Mouse (Mus musculus) embryonic fibroblast, embryonic 13.5 days (primary cell): ENCODE data around the gene Acsm4. TPM values are rescaled to one million over a fixed set of nuclear protein-coding genes. Genes with fewer than 3 reads are reported as not detected.

Source experiments
- H3K27ac ChIP-seq: 2 replicates; pipeline ENCODE4 v1.5.1; 2012; ENCODE audit warnings: low read length, control low read depth, inconsistent platforms; ENCODE audit not compliant: insufficient read depth
- H3K4me1 ChIP-seq: 2 replicates; pipeline ENCODE4 v1.6.1; 2011; ENCODE audit warnings: low read length; ENCODE audit not compliant: control insufficient read depth, insufficient read depth
- H3K4me3 ChIP-seq: 2 replicates; pipeline ENCODE4 v1.5.1; 2011; ENCODE audit warnings: mild to moderate bottlenecking, control low read depth, low read length; ENCODE audit not compliant: insufficient read depth
- CTCF ChIP-seq: IDR thresholded peaks from 2 replicates; pipeline ENCODE4 v1.5.1; 2011; ENCODE audit warnings: mild to moderate bottlenecking, control low read depth, low read length, moderate library complexity, borderline replicate concordance; ENCODE audit not compliant: insufficient read depth
- POLR2A ChIP-seq: IDR thresholded peaks from 2 replicates; pipeline ENCODE4 v1.6.1; 2011; ENCODE audit warnings: low read depth, mild to moderate bottlenecking, control low read depth, low read length, moderate library complexity
- polyA plus RNA-seq: library from polyadenylated mRNA; stranded (reverse); fragments of >200 nt; gene quantifications from 2 replicates; pipeline ENCODE4 v1.2.4, GENCODE M21; 2011; ENCODE audit warnings: low read depth; ENCODE audit not compliant: missing spikeins, insufficient read length

The Acsm4 gene
- polyA plus RNA-seq = not detected in 2 replicates

DNA sequence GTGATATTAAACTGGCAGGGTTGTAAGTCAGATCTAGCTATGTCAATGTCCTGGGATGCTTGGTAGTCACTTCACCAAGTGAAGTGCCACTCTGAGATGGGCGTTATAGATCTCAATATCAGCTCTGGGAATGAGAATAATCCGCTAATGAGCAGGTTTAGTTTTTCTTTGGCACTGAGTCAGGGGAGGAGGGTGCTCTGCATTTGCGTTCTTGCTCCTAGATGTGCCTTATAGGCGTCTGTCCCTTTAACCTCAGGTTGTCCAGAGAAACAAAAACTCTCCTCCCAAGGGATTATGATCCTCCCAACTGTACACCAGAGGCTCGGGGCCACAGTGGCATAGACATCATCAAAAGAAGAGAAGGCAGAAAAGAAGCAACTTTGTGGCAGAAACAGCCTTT lies at the start of gene Acsm4:
TSS of gene Acsm4 (plus strand) at position 301 of the 400 bp plus-strand sequence.
- Histone ChIP-seq H3K4me3 (no peak within 1 kb of the TSS), H3K27ac (no peak within 1 kb of the TSS), H3K4me1 (no peaks in the 10 kb centered on the region)
- TF ChIP-seq CTCF = no peak
- no peak for TF ChIP-seq POLR2A

DNA sequence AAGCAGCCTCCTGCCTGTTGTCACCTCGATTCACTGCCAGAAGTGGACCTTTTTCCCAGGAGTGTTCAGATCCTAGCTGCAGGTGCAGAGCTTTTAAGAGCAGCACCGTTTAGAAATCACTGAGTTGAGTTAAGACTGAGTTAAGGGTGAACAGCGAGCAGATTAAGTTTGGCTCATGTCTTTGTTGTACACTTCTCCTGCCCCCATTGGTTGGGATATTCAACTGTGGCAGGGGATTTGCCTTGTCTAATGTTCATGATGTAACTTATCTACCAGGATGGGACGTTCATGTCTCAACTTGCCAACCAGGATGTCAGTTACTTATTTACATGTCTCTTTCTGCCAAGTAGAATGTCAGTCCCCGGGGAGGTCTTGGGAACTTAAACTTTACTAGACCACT lies 47.5 kb upstream of the Acsm4 start:
- Histone ChIP-seq H3K27ac (no peak overlapping the region), H3K4me3 (no peak overlapping the region), H3K4me1 (no peaks in the 10 kb centered on the region)
- TF ChIP-seq POLR2A (no peak), CTCF (no peak)

DNA sequence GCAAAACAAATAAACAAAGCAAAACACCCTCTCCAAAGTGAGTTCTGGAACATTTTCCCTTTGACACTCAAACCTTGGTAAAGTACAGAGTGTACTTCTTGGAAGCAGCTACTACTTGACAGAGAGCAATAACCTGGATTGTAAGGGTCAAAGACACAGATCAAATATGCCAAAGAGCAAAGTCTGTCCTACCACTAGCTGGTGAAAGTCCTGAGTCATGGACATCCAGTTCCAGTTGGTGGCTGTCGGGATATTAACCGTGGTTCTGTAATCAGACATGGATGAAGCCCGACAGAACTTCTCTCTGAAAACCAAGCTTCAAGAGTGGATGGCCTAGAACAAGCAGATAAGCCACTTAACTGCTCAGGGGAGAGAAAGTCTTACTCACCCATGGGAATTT lies 21.9 kb upstream of the Acsm4 start:
- Histone ChIP-seq H3K4me3 (no peak overlapping the region), H3K4me1 (no peaks in the 10 kb centered on the region), H3K27ac (no peak overlapping the region)
- TF ChIP-seq CTCF (no peak), POLR2A (no peak)

DNA sequence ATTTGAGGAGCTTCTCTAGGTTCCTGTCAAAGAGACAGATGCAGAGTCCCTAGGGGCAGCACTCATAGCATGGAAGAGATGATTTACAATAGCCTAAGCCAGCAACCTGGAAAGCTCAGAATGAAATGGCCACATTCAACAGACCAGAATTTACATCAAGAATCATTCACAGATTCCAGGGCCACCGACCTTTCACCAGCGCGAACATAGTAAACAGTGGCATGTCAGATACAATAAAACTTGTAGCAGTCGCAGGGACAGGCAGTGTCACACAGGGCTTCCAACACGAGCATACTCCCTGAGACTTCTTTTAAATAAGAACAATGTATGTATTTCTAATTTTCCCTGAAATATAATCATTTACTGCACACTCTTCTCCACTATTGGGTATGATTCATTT lies 19.4 kb upstream of the Acsm4 start:
- H3K4me1 ChIP-seq = no peaks in the 10 kb centered on the region
- TF ChIP-seq POLR2A (no peak), CTCF (no peak)
- no peak overlapping the region for H3K27ac ChIP-seq
- H3K4me3 ChIP-seq = no peak overlapping the region

DNA sequence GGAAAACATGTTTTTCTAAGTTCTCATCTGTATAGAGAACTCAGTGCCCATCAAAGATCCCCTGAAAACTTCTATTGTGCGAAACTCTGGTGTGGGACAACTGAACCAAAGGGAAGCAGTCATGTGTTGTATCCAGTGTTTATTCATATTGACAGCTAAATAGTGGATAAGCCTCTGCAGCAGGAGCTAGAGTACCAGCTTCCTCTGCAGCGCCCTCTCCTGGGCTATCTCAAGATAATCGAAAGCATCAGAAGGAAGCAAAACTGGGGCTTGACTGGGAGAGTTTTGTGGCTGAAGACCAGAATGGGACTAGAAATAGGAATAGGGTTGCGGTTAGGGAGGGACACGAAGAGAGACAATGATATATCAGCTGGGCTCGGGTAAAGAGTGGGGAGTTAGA lies 18.9 kb upstream of the Acsm4 start:
- Histone ChIP-seq H3K4me1 (no peaks in the 10 kb centered on the region), H3K4me3 (no peak overlapping the region)
- TF ChIP-seq POLR2A (no peak), CTCF (no peak)

DNA sequence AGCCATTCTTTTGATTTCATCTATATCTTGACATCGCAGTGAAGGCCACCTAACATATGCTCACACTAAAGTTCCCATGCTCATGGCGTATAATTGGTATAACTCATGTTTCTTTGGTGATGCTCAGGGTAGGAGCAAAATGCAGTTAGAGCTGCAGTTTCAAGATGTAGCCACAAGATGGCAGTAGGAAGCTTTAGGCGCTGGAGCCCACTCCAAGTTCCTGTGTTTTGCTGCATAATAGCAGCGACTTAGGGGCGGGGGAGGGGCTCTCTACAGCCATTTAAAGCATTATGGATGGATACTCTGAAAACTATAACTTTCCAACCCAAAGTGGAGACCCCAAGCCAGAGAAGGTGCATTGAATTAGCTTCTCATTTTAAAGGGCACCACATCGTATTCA lies 16.4 kb upstream of the Acsm4 start:
- no peak for TF ChIP-seq POLR2A
- peak; percentile 49; the same call in 1 of the 2 replicates for TF ChIP-seq CTCF
- Histone ChIP-seq H3K4me1 (no peaks in the 10 kb centered on the region), H3K27ac (no peak overlapping the region), H3K4me3 (no peak overlapping the region)

More for the DNA sequence above, 18.9 kb upstream of the Acsm4 start:
- no peak overlapping the region for H3K27ac ChIP-seq

DNA sequence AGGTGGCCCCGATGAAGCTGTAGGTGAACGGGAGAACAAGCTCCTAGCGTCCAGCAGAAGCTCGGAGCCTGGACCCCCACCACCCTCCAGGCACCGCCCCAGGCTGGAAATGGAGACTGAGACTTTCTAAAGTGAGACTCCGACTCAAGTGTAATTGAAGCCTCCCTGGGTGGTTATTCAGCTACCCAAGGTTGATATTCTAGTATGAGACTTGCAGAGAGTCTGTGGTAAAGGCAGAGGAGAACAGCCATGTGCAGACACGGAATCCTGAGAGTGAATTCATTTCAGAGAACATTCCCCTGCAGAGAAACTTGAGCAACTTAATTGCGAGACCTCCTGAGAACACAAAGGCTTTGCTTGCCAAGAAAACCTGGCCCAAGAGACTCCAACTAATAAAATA lies 9.7 kb upstream of the Acsm4 start:
- TF ChIP-seq POLR2A (no peak), CTCF (no peak)
- H3K4me3 ChIP-seq = no peak overlapping the region
- H3K4me1 ChIP-seq = no peaks in the 10 kb centered on the region
- H3K27ac ChIP-seq = no peak overlapping the region

DNA sequence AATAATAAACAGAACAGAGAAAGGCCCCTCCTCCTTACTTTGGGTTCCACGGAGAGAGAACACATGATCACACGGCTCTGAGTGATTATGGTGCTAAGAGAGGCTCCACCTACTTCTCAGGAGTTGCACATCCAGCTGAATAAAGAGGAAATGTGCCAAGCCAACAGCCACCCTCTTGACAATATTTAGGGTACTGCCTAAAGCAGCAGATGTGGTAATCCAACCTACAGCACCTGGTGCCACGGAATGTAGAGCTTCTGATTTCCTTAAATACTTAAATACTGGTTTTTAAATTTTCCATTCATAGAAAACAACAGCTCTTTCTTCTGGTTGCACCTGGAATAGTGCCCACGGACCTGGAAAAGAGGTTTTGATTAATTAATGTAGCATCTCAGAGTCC lies 7.1 kb upstream of the Acsm4 start:
- TF ChIP-seq CTCF = no peak
- no peak for TF ChIP-seq POLR2A
- H3K4me3 ChIP-seq = no peak overlapping the region
- H3K27ac ChIP-seq = no peak overlapping the region
- no peaks in the 10 kb centered on the region for H3K4me1 ChIP-seq

DNA sequence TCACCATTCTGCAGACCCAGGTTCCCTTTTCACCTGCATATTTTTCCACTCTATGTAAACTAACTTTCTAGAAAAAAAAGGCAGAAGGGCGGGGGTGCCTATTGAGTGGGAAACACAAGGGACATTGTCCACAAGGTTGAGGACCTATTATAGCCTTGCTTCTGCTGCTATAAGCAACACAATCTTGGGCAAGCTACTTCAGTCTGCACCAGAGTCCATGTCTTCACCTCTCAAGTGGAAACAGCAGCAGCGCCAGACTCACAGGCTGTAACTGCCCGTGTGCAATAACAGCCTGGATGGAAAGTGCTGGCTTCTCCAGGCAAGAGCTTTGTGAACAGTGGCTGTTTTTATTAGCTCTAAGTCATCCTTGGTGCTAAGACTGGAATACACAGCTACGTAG lies 2.5 kb downstream of the Acsm4 start:
- no peak overlapping the region for H3K27ac ChIP-seq
- no peaks in the 10 kb centered on the region for H3K4me1 ChIP-seq
- no peak for TF ChIP-seq CTCF
- no peak for TF ChIP-seq POLR2A
- H3K4me3 ChIP-seq = no peak overlapping the region

DNA sequence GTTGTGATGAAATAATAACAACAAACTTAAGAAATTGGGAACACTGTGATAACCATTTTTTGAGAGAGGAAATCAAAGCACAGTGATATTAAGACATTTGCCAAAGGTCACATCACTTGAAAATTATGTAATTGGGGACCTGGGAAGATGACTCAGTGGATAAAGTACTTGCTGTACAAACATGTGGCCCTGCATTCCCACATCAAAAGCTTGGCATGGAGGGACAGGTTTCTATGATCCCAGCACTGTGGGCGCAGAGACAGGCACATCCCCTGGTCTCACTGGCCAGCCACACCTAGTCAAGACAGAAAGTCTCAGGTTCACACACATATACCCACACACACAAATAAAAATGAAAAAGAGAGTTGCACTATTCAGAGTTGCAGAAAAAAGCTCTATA lies 5.1 kb downstream of the Acsm4 start:
- H3K4me1 ChIP-seq = no peaks in the 10 kb centered on the region
- no peak overlapping the region for H3K27ac ChIP-seq

DNA sequence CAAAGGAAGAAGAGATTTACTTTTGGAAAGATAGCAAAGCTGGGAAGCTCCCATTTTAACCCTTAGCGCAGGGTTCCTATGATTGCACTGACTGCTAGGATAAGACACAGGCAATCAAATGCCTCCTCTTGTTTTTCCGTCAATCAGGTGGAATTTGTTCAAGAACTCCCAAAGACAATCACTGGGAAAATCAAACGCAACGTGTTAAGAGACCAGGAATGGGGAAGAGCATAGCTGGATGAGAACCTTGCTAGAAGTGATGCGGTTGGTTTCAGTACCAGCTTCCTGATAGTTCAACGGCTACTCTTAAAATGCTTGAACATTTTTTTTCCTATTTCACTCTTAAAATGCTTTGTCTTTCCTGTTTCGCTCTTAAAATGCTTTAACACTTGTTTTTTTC lies 24.3 kb downstream of the Acsm4 start:
- H3K27ac ChIP-seq = no peak overlapping the region
- H3K4me3 ChIP-seq = no peak overlapping the region
- no peak for TF ChIP-seq CTCF
- TF ChIP-seq POLR2A = no peak
- no peaks in the 10 kb centered on the region for H3K4me1 ChIP-seq

More for the DNA sequence above, 5.1 kb downstream of the Acsm4 start:
- H3K4me3 ChIP-seq = no peak overlapping the region
- TF ChIP-seq CTCF = no peak
- TF ChIP-seq POLR2A = no peak
